Mouse (Mus musculus): ENCODE results near the gene E2f6. TPM values are rescaled to one million over a fixed set of nuclear protein-coding genes. Genes with fewer than 3 reads are reported as not detected.

E2f6 gene
- polyA plus RNA-seq, 1 experiment from 2014 or later = 73.9 TPM

GRCm38 (mm10) chr12:16870405-16871068, 59.8 kb downstream of the E2f6 start:
- Histone ChIP-seq H3K27ac (ENCODE audit: low read depth, low read length) (0 out of 2 replicates have a peak overlapping the region, but pooled peaks have one; percentile 27), H3K36me3 (ENCODE audit: control insufficient read depth, insufficient read depth, low read length) (no peaks in the 10 kb centered on the region), H3K27me3 (ENCODE audit: control insufficient read depth, insufficient read depth, low read length) (no peaks in the 10 kb centered on the region), H3K9ac (ENCODE audit: low read length) (no peak overlapping the region), H3K4me1 (ENCODE audit: control insufficient read depth, insufficient read depth, low read length) (peaks cover 6% of the 10 kb centered on the region; the same call in 1 of the 2 replicates), H3K9me3 (ENCODE audit: control insufficient read depth, low read length) (no peaks in the 10 kb centered on the region), H3K4me3 (ENCODE audit: low read depth, low read length) (no peak overlapping the region), H3K4me2 (ENCODE audit: low read depth) (no peak overlapping the region)
- WGBS = 45% methylated on average over 8 of the region's 8 CpGs
- no peak for ATAC-seq (ENCODE audit: insufficient read depth, low FRiP score, low TSS enrichment)
- no peak for DNase-seq (ENCODE audit: low spot score)

- peaks cover 6% of the 10 kb centered on the region; the same call in 1 of the 2 replicates for H3K4me1 ChIP-seq (ENCODE audit: control insufficient read depth, insufficient read depth, low read length)
- H3K4me3 ChIP-seq (ENCODE audit: low read depth, low read length) = no peak overlapping the region
- no peak overlapping the region for H3K4me2 ChIP-seq (ENCODE audit: low read depth)
- H3K36me3 ChIP-seq (ENCODE audit: control insufficient read depth, insufficient read depth, low read length) = no peaks in the 10 kb centered on the region
- DNase-seq (ENCODE audit: low spot score) (no peak), ATAC-seq (ENCODE audit: insufficient read depth, low FRiP score, low TSS enrichment) (no peak)
- 76% methylated on average over 1 of the region's 1 CpGs for WGBS
- H3K9me3 ChIP-seq (ENCODE audit: control insufficient read depth, low read length) = no peaks in the 10 kb centered on the region
- H3K27ac ChIP-seq (ENCODE audit: low read depth, low read length) = no peak overlapping the region
- no peaks in the 10 kb centered on the region for H3K27me3 ChIP-seq (ENCODE audit: control insufficient read depth, insufficient read depth, low read length)
- H3K9ac ChIP-seq (ENCODE audit: low read length) = no peak overlapping the region
Observed at GRCm38 (mm10) chr12:16872006-16872405, 61.2 kb downstream of the E2f6 start.

- ATAC-seq (ENCODE audit: insufficient read depth, low FRiP score, low TSS enrichment) = no peak
- Histone ChIP-seq H3K36me3 (ENCODE audit: control insufficient read depth, insufficient read depth, low read length) (no peaks in the 10 kb centered on the region), H3K4me2 (ENCODE audit: low read depth) (no peak overlapping the region), H3K9me3 (ENCODE audit: control insufficient read depth, low read length) (no peaks in the 10 kb centered on the region), H3K4me3 (ENCODE audit: low read depth, low read length) (no peak overlapping the region), H3K4me1 (ENCODE audit: control insufficient read depth, insufficient read depth, low read length) (peaks cover 6% of the 10 kb centered on the region; the same call in 1 of the 2 replicates), H3K27me3 (ENCODE audit: control insufficient read depth, insufficient read depth, low read length) (no peaks in the 10 kb centered on the region), H3K9ac (ENCODE audit: low read length) (no peak overlapping the region), H3K27ac (ENCODE audit: low read depth, low read length) (no peak overlapping the region)
- DNase-seq (ENCODE audit: low spot score) = no peak
- WGBS = 77% methylated on average over 7 of the region's 7 CpGs
Observed at GRCm38 (mm10) chr12:16872926-16873464, 62.2 kb downstream of the E2f6 start.

- no peak for ATAC-seq (ENCODE audit: insufficient read depth, low FRiP score, low TSS enrichment)
- no peaks in the 10 kb centered on the region for H3K27me3 ChIP-seq (ENCODE audit: control insufficient read depth, insufficient read depth, low read length)
- WGBS = 88% methylated on average over 7 of the region's 7 CpGs
- H3K4me3 ChIP-seq (ENCODE audit: low read depth, low read length) = no peak overlapping the region
- H3K27ac ChIP-seq (ENCODE audit: low read depth, low read length) = no peak overlapping the region
- no peaks in the 10 kb centered on the region for H3K36me3 ChIP-seq (ENCODE audit: control insufficient read depth, insufficient read depth, low read length)
- H3K9me3 ChIP-seq (ENCODE audit: control insufficient read depth, low read length) = no peaks in the 10 kb centered on the region
- H3K4me1 ChIP-seq (ENCODE audit: control insufficient read depth, insufficient read depth, low read length) = peaks cover 6% of the 10 kb centered on the region; the same call in 1 of the 2 replicates
- H3K4me2 ChIP-seq (ENCODE audit: low read depth) = no peak overlapping the region
- no peak overlapping the region for H3K9ac ChIP-seq (ENCODE audit: low read length)
- no peak for DNase-seq (ENCODE audit: low spot score)
Observed at GRCm38 (mm10) chr12:16873549-16873948, 62.8 kb downstream of the E2f6 start.

- 54% methylated on average over 2 of the region's 2 CpGs for WGBS
- Histone ChIP-seq H3K9me3 (ENCODE audit: control insufficient read depth, low read length) (no peaks in the 10 kb centered on the region), H3K27me3 (ENCODE audit: control insufficient read depth, insufficient read depth, low read length) (no peaks in the 10 kb centered on the region), H3K4me2 (ENCODE audit: low read depth) (no peak overlapping the region), H3K4me1 (ENCODE audit: control insufficient read depth, insufficient read depth, low read length) (peaks cover 6% of the 10 kb centered on the region; the same call in 1 of the 2 replicates), H3K9ac (ENCODE audit: low read length) (no peak overlapping the region), H3K4me3 (ENCODE audit: low read depth, low read length) (no peak overlapping the region), H3K27ac (ENCODE audit: low read depth, low read length) (no peak overlapping the region), H3K36me3 (ENCODE audit: control insufficient read depth, insufficient read depth, low read length) (no peaks in the 10 kb centered on the region)
- ATAC-seq (ENCODE audit: insufficient read depth, low FRiP score, low TSS enrichment) = no peak
- DNase-seq (ENCODE audit: low spot score) = no peak
Observed at GRCm38 (mm10) chr12:16874086-16874485, 63.3 kb downstream of the E2f6 start.

GRCm38 (mm10) chr12:16875269-16875668, 64.5 kb downstream of the E2f6 start:
- H3K27me3 ChIP-seq (ENCODE audit: control insufficient read depth, insufficient read depth, low read length) = no peaks in the 10 kb centered on the region
- no peak overlapping the region for H3K27ac ChIP-seq (ENCODE audit: low read depth, low read length)
- 78% methylated on average over 4 of the region's 4 CpGs for WGBS
- no peak for DNase-seq (ENCODE audit: low spot score)
- ATAC-seq (ENCODE audit: insufficient read depth, low FRiP score, low TSS enrichment) = no peak
- no peak overlapping the region for H3K4me2 ChIP-seq (ENCODE audit: low read depth)
- H3K36me3 ChIP-seq (ENCODE audit: control insufficient read depth, insufficient read depth, low read length) = no peaks in the 10 kb centered on the region
- H3K4me3 ChIP-seq (ENCODE audit: low read depth, low read length) = no peak overlapping the region
- peaks cover 3% of the 10 kb centered on the region; the same call in 1 of the 2 replicates for H3K4me1 ChIP-seq (ENCODE audit: control insufficient read depth, insufficient read depth, low read length)
- no peak overlapping the region for H3K9ac ChIP-seq (ENCODE audit: low read length)
- H3K9me3 ChIP-seq (ENCODE audit: control insufficient read depth, low read length) = no peaks in the 10 kb centered on the region

- no peak for ATAC-seq (ENCODE audit: insufficient read depth, low FRiP score, low TSS enrichment)
- no peaks in the 10 kb centered on the region for H3K36me3 ChIP-seq (ENCODE audit: control insufficient read depth, insufficient read depth, low read length)
Observed at GRCm38 (mm10) chr12:16875678-16876077, 64.9 kb downstream of the E2f6 start.

GRCm38 (mm10) chr12:16876667-16877066, 65.9 kb downstream of the E2f6 start:
- 72% methylated on average over 3 of the region's 3 CpGs for WGBS
- no peak overlapping the region for H3K9ac ChIP-seq (ENCODE audit: low read length)
- no peaks in the 10 kb centered on the region for H3K9me3 ChIP-seq (ENCODE audit: control insufficient read depth, low read length)
- ATAC-seq (ENCODE audit: insufficient read depth, low FRiP score, low TSS enrichment) (no peak), DNase-seq (ENCODE audit: low spot score) (no peak)
- H3K4me1 ChIP-seq (ENCODE audit: control insufficient read depth, insufficient read depth, low read length) = no peaks in the 10 kb centered on the region
- H3K27ac ChIP-seq (ENCODE audit: low read depth, low read length) = no peak overlapping the region
- no peak overlapping the region for H3K4me3 ChIP-seq (ENCODE audit: low read depth, low read length)
- no peaks in the 10 kb centered on the region for H3K27me3 ChIP-seq (ENCODE audit: control insufficient read depth, insufficient read depth, low read length)
- H3K36me3 ChIP-seq (ENCODE audit: control insufficient read depth, insufficient read depth, low read length) = no peaks in the 10 kb centered on the region
- no peak overlapping the region for H3K4me2 ChIP-seq (ENCODE audit: low read depth)

More at GRCm38 (mm10) chr12:16875678-16876077, 64.9 kb downstream of the E2f6 start:
- no peak overlapping the region for H3K27ac ChIP-seq (ENCODE audit: low read depth, low read length)
- H3K4me2 ChIP-seq (ENCODE audit: low read depth) = no peak overlapping the region
- no peak for DNase-seq (ENCODE audit: low spot score)
- H3K9ac ChIP-seq (ENCODE audit: low read length) = no peak overlapping the region
- no peaks in the 10 kb centered on the region for H3K9me3 ChIP-seq (ENCODE audit: control insufficient read depth, low read length)
- no peaks in the 10 kb centered on the region for H3K27me3 ChIP-seq (ENCODE audit: control insufficient read depth, insufficient read depth, low read length)
- no peaks in the 10 kb centered on the region for H3K4me1 ChIP-seq (ENCODE audit: control insufficient read depth, insufficient read depth, low read length)
- WGBS = 75% methylated on average over 7 of the region's 7 CpGs
- H3K4me3 ChIP-seq (ENCODE audit: low read depth, low read length) = no peak overlapping the region

GRCm38 (mm10) chr12:16877141-16877540, 66.4 kb downstream of the E2f6 start:
- 76% methylated on average over 5 of the region's 5 CpGs for WGBS
- H3K9me3 ChIP-seq (ENCODE audit: control insufficient read depth, low read length) = no peaks in the 10 kb centered on the region
- H3K36me3 ChIP-seq (ENCODE audit: control insufficient read depth, insufficient read depth, low read length) = no peaks in the 10 kb centered on the region
- no peaks in the 10 kb centered on the region for H3K4me1 ChIP-seq (ENCODE audit: control insufficient read depth, insufficient read depth, low read length)
- no peak overlapping the region for H3K9ac ChIP-seq (ENCODE audit: low read length)
- DNase-seq (ENCODE audit: low spot score) = no peak
- H3K4me2 ChIP-seq (ENCODE audit: low read depth) = no peak overlapping the region
- H3K27me3 ChIP-seq (ENCODE audit: control insufficient read depth, insufficient read depth, low read length) = no peaks in the 10 kb centered on the region
- H3K4me3 ChIP-seq (ENCODE audit: low read depth, low read length) = no peak overlapping the region
- ATAC-seq (ENCODE audit: insufficient read depth, low FRiP score, low TSS enrichment) = no peak
- H3K27ac ChIP-seq (ENCODE audit: low read depth, low read length) = no peak overlapping the region

All from neural tube, embryonic 11.5 days (tissue).